Comparison of ENCODE assay signal across 16 mouse cellular contexts in the genomic region with DNA sequence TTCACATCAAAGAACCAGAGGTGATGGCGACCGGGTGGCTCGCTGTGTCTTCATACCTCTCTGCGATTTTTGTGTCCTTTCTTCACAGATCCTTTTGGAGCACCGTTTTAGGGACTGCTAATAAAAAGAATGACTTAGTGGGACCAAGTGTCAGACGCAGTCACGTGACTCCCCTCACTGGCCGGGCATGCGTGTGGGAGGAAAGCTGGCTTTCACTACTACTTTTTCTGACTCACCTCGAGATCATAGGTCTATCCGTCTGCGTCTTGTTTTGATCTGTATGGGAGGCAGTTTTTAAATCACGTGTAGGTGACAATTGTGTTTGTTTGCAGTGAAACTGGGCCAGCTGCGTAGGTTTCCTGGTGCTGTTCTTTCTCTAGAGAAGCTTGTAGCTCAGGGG.
"Had no signal": no experiment of that assay in that cellular context is flagged by ENCODE, and none has a peak within 500 bp of the region (broad histone marks: within the 10 kb centered on the region; RNA-seq: fewer than 3 reads in every experiment).

No protein-coding gene starts in this region.

- H3K4me1 ChIP-seq: liver, embryonic 13.5 days; midbrain, embryonic 12.5 days; midbrain, embryonic 15.5 days had no signal

- H3K36me3 ChIP-seq: limb, embryonic 10.5 days; liver, embryonic 13.5 days; midbrain, embryonic 12.5 days; midbrain, embryonic 15.5 days; neural tube, embryonic 13.5 days had no signal

- H3K9me3 ChIP-seq: limb, embryonic 10.5 days; limb, embryonic 13.5 days; liver, embryonic 13.5 days; midbrain, embryonic 12.5 days; midbrain, embryonic 15.5 days; neural tube, embryonic 13.5 days had no signal

- H3K27ac ChIP-seq: layer of hippocampus, adult 2 months; limb, embryonic 10.5 days; limb, embryonic 13.5 days; liver, embryonic 13.5 days; macrophage; midbrain, embryonic 12.5 days; midbrain, embryonic 15.5 days; neural tube, embryonic 13.5 days had no signal

- H3K27me3 ChIP-seq: limb, embryonic 13.5 days; liver, embryonic 13.5 days; midbrain, embryonic 12.5 days; midbrain, embryonic 15.5 days; neural tube, embryonic 13.5 days had no signal

- H3K4me2 ChIP-seq: limb, embryonic 13.5 days; liver, embryonic 13.5 days; midbrain, embryonic 12.5 days; midbrain, embryonic 15.5 days; neural tube, embryonic 13.5 days had no signal

- H3K9ac ChIP-seq: limb, embryonic 13.5 days; liver, embryonic 13.5 days; midbrain, embryonic 12.5 days; midbrain, embryonic 15.5 days; neural tube, embryonic 13.5 days had no signal

- H3K4me3 ChIP-seq: layer of hippocampus, adult 2 months; limb, embryonic 10.5 days; limb, embryonic 13.5 days; liver, embryonic 13.5 days; midbrain, embryonic 12.5 days; midbrain, embryonic 15.5 days; neural tube, embryonic 13.5 days had no signal

- DNase-seq: kidney, adult 9 months; kidney, postnatal 25 days; layer of hippocampus, adult 9-11 months; liver; liver, embryonic 13.5 days; lung, adult 2 months; retina, postnatal 1 day; thymus, adult 18-20 months; thymus, postnatal 36 days had no signal

- ATAC-seq: midbrain, embryonic 15.5 days had no signal
